Mouse (Mus musculus) midbrain, embryonic 10.5 days (tissue): ENCODE results near the gene Nptx1. TPM values are rescaled to one million over a fixed set of nuclear protein-coding genes. Genes with fewer than 3 reads are reported as not detected.

Source experiments
- DNase-seq: peaks from one replicate; pipeline ENCODE4 v3.0.0-alpha.2; 2017; ENCODE audit warnings: low spot score
- H3K27ac ChIP-seq: fragments of 300-500 bp; sonication (generic); replicated peaks from 2 replicates; pipeline ENCODE4 v1.5.1; 2016; ENCODE audit warnings: mild to moderate bottlenecking
- H3K27me3 ChIP-seq: fragments of 300-500 bp; sonication (generic); 2 replicates; pipeline ENCODE4 v1.6.1; 2016; ENCODE audit warnings: low read depth, mild to moderate bottlenecking; ENCODE audit not compliant: poor library complexity, severe bottlenecking
- H3K36me3 ChIP-seq: fragments of 300-500 bp; sonication (generic); 2 replicates; pipeline ENCODE4 v1.6.1; 2016; ENCODE audit warnings: mild to moderate bottlenecking, moderate library complexity
- H3K4me1 ChIP-seq: fragments of 300-500 bp; sonication (generic); 2 replicates; pipeline ENCODE4 v1.6.1; 2016
- H3K4me3 ChIP-seq: fragments of 300-500 bp; sonication (generic); 2 replicates; pipeline ENCODE4 v1.5.1; 2016; ENCODE audit warnings: mild to moderate bottlenecking, moderate library complexity
- H3K9me3 ChIP-seq: fragments of 300-500 bp; sonication (generic); replicated peaks from 2 replicates; pipeline ENCODE4 v1.6.1; 2016; ENCODE audit warnings: mild to moderate bottlenecking
- WGBS: fragments of 180-500 bp; shearing (Covaris S2); methylation state at CpG from one replicate; pipeline ENCODE4 v1.1.7; 2016; 5-methylcytosine and 5-hydroxymethylcytosine counted together
- polyA plus RNA-seq: library from polyadenylated mRNA; unstranded; fragments of >200 nt; fragmentation: Nextera tagmentation; extraction: Ambion mirVana; gene quantifications from 2 replicates; pipeline ENCODE4 v1.2.1, GENCODE M21; 2016

Gene Nptx1
- polyA plus RNA-seq, 1 experiment from 2014 or later, result 1.1 TPM

- Histone ChIP-seq H3K9me3 (no peaks in the 10 kb centered on the region), H3K27ac (peak overlapping the region; percentile 85), H3K4me1 (peaks cover 49% of the 10 kb centered on the region), H3K27me3 (peaks cover 37% of the 10 kb centered on the region), H3K4me3 (peak overlapping the region; percentile 51; the same call in 1 of the 2 replicates), H3K36me3 (no peaks in the 10 kb centered on the region)
- no peak for DNase-seq
- WGBS, result 78% methylated on average over 16 of the region's 16 CpGs
These were observed 31.5 kb downstream of the Nptx1 start for GRCm38 (mm10) chr11:119515823-119516676.

- H3K27me3 ChIP-seq, result peaks cover 37% of the 10 kb centered on the region
- H3K4me1 ChIP-seq, result peaks cover 54% of the 10 kb centered on the region
- peak; percentile 89 for DNase-seq
- peak overlapping the region; percentile 51 for H3K4me3 ChIP-seq
- no peaks in the 10 kb centered on the region for H3K36me3 ChIP-seq
- peak overlapping the region; percentile 85 for H3K27ac ChIP-seq
- 4% methylated on average over 21 of the region's 21 CpGs for WGBS
- no peaks in the 10 kb centered on the region for H3K9me3 ChIP-seq
These were observed 32.5 kb downstream of the Nptx1 start for GRCm38 (mm10) chr11:119514967-119515636.

- Histone ChIP-seq H3K4me1 (peaks cover 59% of the 10 kb centered on the region), H3K27ac (peak overlapping the region; percentile 85), H3K9me3 (no peaks in the 10 kb centered on the region), H3K36me3 (no peaks in the 10 kb centered on the region), H3K27me3 (peaks cover 37% of the 10 kb centered on the region), H3K4me3 (peak overlapping the region; percentile 51)
- WGBS, result 67% methylated on average over 16 of the region's 16 CpGs
- no peak for DNase-seq
These were observed 33.3 kb downstream of the Nptx1 start for GRCm38 (mm10) chr11:119514108-119514860.

GRCm38 (mm10) chr11:119513038-119513659 is 34.4 kb downstream of the Nptx1 start:
- Histone ChIP-seq H3K27me3 (peaks cover 37% of the 10 kb centered on the region), H3K4me1 (peaks cover 67% of the 10 kb centered on the region), H3K36me3 (peaks cover 10% of the 10 kb centered on the region)

GRCm38 (mm10) chr11:119509165-119509776 is 38.3 kb downstream of the Nptx1 start:
- peak overlapping the region; percentile 50; the same call in 1 of the 2 replicates for H3K27ac ChIP-seq
- no peak overlapping the region for H3K4me3 ChIP-seq
- 61% methylated on average over 5 of the region's 5 CpGs for WGBS
- peaks cover 36% of the 10 kb centered on the region for H3K4me1 ChIP-seq
- H3K27me3 ChIP-seq, result peaks cover 10% of the 10 kb centered on the region
- no peaks in the 10 kb centered on the region for H3K9me3 ChIP-seq
- H3K36me3 ChIP-seq, result peaks cover 48% of the 10 kb centered on the region
- no peak for DNase-seq

More at GRCm38 (mm10) chr11:119513038-119513659, 34.4 kb downstream of the Nptx1 start:
- DNase-seq, result no peak
- Histone ChIP-seq H3K9me3 (no peaks in the 10 kb centered on the region), H3K4me3 (no peak overlapping the region), H3K27ac (no peak overlapping the region)
- WGBS, result 75% methylated on average over 9 of the region's 9 CpGs

- Histone ChIP-seq H3K27me3 (0 out of 2 replicates have a peak, but pooled peaks cover 3% of the 10 kb centered on the region), H3K27ac (no peak overlapping the region), H3K9me3 (no peaks in the 10 kb centered on the region), H3K36me3 (peaks cover 63% of the 10 kb centered on the region), H3K4me3 (no peak overlapping the region), H3K4me1 (peaks cover 30% of the 10 kb centered on the region)
- WGBS, result 85% methylated on average over 8 of the region's 8 CpGs
- DNase-seq, result no peak
These were observed 39.8 kb downstream of the Nptx1 start for GRCm38 (mm10) chr11:119507772-119508171.

- DNase-seq, result no peak
- 90% methylated on average over 4 of the region's 4 CpGs for WGBS
- Histone ChIP-seq H3K27me3 (no peaks in the 10 kb centered on the region), H3K9me3 (no peaks in the 10 kb centered on the region), H3K4me3 (no peak overlapping the region), H3K36me3 (peaks cover 77% of the 10 kb centered on the region), H3K4me1 (peaks cover 19% of the 10 kb centered on the region), H3K27ac (no peak overlapping the region)
These were observed 41.2 kb downstream of the Nptx1 start for GRCm38 (mm10) chr11:119506386-119506785.

GRCm38 (mm10) chr11:119503675-119504074 is 43.9 kb downstream of the Nptx1 start:
- DNase-seq, result peak; percentile 76
- Histone ChIP-seq H3K4me3 (no peak overlapping the region), H3K9me3 (no peaks in the 10 kb centered on the region), H3K27ac (no peak overlapping the region), H3K4me1 (peaks cover 2% of the 10 kb centered on the region; the same call in 1 of the 2 replicates), H3K36me3 (peaks cover 99% of the 10 kb centered on the region), H3K27me3 (no peaks in the 10 kb centered on the region)

- WGBS, result 91% methylated on average over 2 of the region's 2 CpGs
- no peaks in the 10 kb centered on the region for H3K4me1 ChIP-seq
- no peak for DNase-seq
- H3K36me3 ChIP-seq, result peaks cover 80% of the 10 kb centered on the region
- H3K4me3 ChIP-seq, result no peak overlapping the region
- H3K27me3 ChIP-seq, result no peaks in the 10 kb centered on the region
- no peak overlapping the region for H3K27ac ChIP-seq
- H3K9me3 ChIP-seq, result no peaks in the 10 kb centered on the region
These were observed 47.5 kb downstream of the Nptx1 start for GRCm38 (mm10) chr11:119500011-119500410.

GRCm38 (mm10) chr11:119499297-119499696 is 48.3 kb downstream of the Nptx1 start:
- no peak for DNase-seq
- Histone ChIP-seq H3K4me3 (no peak overlapping the region), H3K27me3 (no peaks in the 10 kb centered on the region), H3K4me1 (no peaks in the 10 kb centered on the region), H3K9me3 (no peaks in the 10 kb centered on the region), H3K36me3 (peaks cover 79% of the 10 kb centered on the region), H3K27ac (no peak overlapping the region)
- 90% methylated on average over 4 of the region's 4 CpGs for WGBS

- Histone ChIP-seq H3K4me3 (no peak overlapping the region), H3K27ac (no peak overlapping the region), H3K27me3 (no peaks in the 10 kb centered on the region), H3K36me3 (peaks cover 73% of the 10 kb centered on the region), H3K4me1 (peaks cover 15% of the 10 kb centered on the region), H3K9me3 (no peaks in the 10 kb centered on the region)
- 89% methylated on average over 4 of the region's 4 CpGs for WGBS
- DNase-seq, result no peak
These were observed 50.1 kb downstream of the Nptx1 start for GRCm38 (mm10) chr11:119497451-119497850.

GRCm38 (mm10) chr11:119496147-119496546 is 51.4 kb downstream of the Nptx1 start:
- DNase-seq, result no peak
- H3K9me3 ChIP-seq, result no peaks in the 10 kb centered on the region
- no peaks in the 10 kb centered on the region for H3K27me3 ChIP-seq
- no peak overlapping the region for H3K4me3 ChIP-seq
- WGBS, result 95% methylated on average over 5 of the region's 5 CpGs
- H3K36me3 ChIP-seq, result peaks cover 60% of the 10 kb centered on the region
- peaks cover 22% of the 10 kb centered on the region for H3K4me1 ChIP-seq
- no peak overlapping the region for H3K27ac ChIP-seq
